Mouse (Mus musculus) adrenal gland, adult 18-20 months (tissue): ENCODE measurements around the gene Adamts2. TPM values are rescaled to one million over a fixed set of nuclear protein-coding genes. Genes with fewer than 3 reads are reported as not detected.

Source experiments
- DNase-seq, 2 experiments: peaks; one replicate each; pipeline ENCODE4 v3.0.0; 2021 to 2022; ENCODE audit warnings: low spot score in 2 of 2
- total RNA-seq, 2 experiments: library from RNA; stranded (reverse); gene quantifications; 1 replicate in 1 of 2; 2 replicates in 1 of 2; pipeline ENCODE4 v1.2.3; 2021

Adamts2 gene
- total RNA-seq, 2 experiments from 2014 or later, result 3.2 to 9.9 TPM

DNA sequence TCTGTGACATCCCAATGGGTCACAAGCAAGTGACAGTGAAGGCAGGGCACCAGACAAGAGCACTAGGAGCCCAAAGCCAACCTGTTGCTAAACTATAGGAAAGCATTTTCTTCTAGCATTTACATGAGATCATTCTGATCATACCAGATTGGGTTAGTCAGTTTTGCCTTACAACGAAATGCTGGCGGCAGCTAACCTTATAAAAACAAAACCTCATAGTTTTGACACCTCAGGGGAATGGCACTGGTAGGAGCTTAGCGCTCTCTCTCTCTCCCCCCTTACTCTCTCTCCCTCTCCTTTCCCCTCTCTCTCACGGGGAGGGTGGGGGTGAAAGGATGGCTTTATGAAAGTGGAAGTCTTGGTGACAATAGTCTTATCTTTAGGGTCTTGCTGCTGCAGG lies 123.7 kb downstream of the Adamts2 start:
- no peak for DNase-seq

DNA sequence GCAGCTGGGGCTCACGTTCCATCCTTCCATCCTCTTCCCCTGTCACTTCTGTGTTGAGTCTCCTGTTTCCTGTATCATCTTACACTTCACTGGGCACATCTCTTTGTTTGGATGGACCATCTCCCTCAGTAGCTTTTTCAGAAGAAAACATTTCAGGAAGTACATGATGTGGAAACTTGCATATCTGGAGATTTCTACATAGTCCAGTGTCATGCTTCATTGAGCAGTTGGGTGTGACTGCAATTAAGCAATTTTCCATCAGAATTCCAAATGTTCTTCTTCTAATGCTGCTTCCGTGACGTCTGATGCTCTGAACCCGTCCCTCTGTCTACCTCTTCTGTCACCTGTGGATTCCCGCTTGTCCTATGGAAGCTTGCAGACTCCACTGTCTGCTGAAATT lies 124.2 kb downstream of the Adamts2 start:
- DNase-seq, result no peak

DNA sequence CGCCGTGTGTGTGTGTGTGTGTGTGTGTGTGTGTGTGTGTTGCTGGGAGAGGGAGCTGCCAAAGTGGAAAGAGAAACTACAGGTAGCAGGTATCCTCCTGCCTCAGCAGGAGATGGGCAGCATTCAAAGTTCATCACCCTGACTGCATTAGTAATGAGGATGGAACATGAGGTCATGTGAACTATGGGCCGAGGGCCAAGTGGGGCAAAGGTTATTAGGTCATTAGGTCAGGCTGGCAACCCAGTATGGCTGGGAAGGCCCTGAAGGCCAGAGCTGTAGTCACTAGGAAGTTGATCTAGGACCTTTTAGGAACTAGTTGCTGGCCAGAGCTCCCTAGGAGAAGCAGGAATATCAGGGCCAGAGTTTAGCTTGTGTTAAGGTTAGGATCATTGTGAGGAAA lies 131.3 kb downstream of the Adamts2 start:
- DNase-seq, result no peak

DNA sequence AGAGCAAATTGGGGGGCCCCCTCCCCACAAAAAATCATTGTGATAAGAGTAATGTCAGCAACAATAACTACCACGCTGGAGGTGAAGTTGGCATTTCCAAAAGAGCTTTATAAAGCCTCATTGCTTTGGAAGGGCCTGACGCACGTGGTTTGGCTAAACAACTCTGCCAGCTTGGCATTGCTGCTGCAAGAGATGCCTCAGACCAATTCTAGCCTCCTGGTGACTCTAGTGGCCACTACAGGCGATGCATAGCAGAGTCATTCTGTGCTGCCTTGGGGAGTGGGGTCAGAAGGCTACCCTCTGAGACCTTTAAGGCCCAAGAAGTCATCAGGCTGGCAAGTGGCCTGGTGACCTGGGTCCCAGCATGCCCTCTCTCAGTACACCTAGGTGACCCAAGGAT lies 132.2 kb downstream of the Adamts2 start:
- no peak for DNase-seq

DNA sequence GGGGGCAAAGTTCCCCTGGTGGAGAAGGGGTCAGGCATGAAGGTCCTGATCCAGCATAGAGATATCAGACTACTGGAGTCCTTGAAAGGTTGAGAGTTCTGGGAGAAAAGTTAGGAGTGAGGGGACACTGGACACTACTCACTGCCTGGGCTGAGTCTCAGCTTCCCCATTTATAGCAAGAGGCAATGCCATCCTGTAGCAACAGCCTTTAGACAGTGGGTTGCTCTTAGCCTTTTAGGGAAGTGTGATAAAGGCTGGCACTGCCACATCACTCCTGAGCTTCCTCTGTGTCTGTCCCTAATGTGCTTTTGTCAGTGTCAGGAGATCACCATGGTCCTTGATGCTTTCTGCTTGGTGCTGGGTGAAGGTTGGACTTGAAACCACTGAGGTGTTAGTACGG lies 134.7 kb downstream of the Adamts2 start:
- DNase-seq, result no peak

DNA sequence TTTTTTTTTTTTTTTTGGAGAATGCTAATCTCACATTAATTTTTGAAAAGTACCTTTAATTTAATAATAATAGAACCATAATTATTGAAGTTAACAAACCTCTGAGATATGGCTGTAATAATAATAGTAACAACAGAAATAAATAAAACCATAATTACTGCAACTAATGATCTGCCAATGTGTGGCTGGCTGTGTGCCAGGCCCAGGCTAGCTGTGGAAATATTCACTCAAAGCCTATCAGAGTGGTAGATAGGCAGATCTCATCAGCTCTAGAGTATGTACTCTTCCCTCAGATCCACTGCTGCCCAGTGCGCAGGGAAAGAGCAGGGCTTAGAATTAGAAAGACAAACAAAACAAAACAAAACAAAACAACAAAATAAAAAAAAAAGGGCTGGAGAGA lies 136.6 kb downstream of the Adamts2 start:
- no peak for DNase-seq

DNA sequence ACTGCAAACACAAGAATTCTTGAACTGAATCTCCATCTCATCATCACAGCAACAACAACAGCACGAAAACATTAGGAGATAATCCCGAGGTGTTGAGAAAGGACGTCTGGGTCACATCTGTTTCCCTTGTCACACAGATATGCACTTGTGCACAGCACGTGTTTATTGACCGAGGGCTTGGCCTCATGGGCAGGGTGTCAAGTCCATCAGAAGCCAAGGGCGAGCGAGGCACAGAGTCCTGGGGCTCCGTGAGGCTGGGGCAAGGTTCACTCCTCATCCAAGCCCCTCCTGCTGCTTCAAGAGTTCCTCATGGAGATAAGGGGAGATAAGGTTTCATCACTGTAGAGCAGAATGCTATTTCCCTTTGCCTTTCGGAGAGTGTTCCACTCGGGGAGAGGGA lies 137.6 kb downstream of the Adamts2 start:
- DNase-seq, result no peak

DNA sequence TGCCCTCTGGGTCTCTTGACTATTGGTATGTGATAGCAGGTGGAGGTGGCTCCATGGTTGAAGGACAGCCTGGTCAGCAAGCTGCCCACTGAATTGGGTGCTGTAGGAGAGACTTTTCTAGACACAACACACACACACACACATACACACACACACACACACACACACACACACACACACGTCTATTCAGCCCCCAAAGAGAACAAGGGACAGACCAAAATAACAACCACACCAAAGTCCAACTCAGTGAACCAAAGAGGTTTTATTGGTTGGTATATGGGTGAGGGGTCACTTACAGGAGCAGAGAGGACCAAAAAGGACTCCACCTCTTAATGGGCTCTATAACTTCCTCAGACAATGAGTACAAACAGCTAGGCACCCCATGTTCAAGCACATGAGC lies 140.3 kb downstream of the Adamts2 start:
- DNase-seq, result no peak

DNA sequence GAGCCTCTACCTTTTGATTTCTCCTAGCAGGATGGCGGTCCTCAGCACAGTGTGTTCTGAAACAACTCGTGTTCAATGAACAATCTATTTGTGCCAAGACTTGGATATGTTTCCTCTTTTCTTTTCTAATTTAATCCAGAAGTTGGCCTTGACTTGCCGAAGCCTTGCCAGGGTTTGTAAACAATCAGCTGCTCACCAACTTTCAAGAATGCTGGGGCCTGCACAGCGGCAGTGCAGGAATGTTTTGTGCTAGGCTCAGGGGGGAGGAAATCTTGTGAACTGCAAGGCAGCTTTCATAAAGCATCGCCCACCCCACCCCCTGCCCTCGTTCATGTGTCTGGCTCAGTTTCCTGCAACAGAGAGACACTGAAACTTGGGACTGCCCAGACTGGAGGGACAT lies 143.1 kb downstream of the Adamts2 start:
- DNase-seq, result no peak

DNA sequence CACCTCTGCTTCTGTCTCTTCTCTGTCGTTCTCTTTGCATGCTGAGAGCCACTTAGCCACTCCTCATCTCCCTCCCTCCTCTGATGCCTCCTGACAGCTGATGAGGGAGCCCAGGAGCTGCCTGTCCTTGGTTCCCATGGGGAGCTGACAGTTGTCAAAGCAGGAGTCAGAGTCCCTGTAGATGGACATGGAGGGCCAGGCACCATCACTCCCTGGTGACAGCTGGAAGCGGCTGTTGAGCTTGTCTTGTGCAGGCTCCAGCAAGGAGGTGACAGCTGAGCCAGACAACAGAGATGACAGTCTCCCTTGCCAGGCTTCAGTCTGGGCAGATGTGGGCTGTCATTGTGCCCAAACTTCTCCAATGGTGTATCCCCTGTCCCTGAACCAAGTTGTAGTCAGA lies 144.6 kb downstream of the Adamts2 start:
- DNase-seq, result no peak

DNA sequence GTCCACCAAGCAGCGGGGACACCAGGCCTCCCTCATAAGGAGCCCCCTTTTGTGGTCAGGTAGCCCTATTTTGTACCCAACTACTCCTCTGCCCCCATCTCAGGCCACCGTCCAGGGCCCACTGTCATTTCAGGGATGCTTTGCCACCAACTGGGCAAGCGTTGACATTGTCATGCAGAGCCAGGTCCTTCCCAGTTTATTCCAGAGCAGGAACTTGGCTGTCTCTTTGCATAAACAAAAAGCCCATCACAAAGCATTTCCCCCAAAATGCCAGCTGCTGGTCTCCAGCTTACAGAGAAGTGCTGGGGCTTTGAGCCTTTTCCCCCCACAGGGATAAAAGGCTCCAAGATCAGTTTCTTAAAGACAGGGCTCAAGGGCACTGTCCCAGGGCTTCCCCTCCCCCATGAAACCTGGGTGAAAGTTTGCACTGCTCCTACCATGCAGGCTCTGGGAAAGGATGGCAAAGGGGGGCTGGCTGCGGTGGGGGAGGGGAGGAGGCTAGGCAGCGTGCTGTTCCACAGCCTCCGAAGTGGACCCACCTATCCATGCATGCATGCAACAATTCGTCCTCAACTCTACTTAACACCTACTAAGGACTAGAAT lies 149.2 kb downstream of the Adamts2 start:
- DNase-seq, result no peak

DNA sequence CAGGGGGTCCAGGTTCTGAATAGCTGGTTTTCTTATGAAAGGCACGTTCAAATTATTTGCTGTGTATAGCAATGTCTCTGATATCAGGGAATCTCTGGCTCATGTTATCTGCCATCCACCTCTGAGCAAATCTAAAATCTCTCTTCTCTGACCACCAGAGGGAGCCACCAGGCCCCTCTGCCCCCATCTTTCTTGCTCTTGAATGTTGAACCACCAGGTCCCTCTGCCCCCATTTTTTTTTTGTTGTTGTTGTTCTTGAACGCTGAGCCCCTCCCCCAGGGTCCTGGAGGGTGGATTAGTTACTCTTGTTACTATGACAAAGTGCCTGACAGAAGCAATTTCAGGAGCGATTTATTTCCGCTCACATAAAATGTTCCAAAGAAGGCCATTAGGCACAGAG lies 155.9 kb downstream of the Adamts2 start:
- DNase-seq, result no peak

DNA sequence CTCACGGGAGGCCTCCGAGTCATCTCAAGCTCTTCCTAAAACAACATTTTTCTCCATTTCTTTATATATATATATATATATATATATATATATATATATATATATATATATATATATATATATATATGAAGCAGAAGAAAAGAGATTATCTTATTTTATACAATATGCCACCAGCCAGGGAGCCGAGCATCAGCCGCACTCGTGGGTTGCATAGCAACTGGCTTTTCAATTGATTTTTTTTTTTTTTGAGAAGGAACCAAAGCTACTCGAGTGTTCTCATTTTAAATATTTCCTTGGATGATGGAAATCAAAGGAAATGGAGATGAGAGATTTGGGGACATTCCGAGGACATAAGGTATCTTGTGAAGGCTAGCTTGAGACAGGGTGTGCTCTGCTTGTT lies 164.6 kb downstream of the Adamts2 start:
- no peak for DNase-seq

DNA sequence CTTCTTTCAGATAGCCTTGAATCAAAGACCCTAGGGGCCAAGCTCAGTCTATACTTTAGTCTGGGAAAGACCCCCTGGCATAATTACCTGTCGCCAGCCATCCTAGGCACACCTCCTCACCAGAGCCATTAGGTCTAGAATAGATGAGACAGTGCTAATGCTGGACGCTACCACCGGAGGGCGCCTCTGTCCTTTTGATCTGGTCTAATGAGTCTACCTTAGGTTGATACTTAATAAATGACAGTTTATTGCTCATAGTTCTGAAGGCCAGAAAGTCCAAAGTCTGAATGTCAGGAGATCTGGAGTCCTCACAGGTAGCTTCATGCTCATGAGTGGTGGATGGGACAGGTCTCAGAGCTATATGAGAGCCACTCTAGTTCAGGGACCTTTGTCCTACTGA lies 165.2 kb downstream of the Adamts2 start:
- peak; percentile 38 to 54 for DNase-seq

DNA sequence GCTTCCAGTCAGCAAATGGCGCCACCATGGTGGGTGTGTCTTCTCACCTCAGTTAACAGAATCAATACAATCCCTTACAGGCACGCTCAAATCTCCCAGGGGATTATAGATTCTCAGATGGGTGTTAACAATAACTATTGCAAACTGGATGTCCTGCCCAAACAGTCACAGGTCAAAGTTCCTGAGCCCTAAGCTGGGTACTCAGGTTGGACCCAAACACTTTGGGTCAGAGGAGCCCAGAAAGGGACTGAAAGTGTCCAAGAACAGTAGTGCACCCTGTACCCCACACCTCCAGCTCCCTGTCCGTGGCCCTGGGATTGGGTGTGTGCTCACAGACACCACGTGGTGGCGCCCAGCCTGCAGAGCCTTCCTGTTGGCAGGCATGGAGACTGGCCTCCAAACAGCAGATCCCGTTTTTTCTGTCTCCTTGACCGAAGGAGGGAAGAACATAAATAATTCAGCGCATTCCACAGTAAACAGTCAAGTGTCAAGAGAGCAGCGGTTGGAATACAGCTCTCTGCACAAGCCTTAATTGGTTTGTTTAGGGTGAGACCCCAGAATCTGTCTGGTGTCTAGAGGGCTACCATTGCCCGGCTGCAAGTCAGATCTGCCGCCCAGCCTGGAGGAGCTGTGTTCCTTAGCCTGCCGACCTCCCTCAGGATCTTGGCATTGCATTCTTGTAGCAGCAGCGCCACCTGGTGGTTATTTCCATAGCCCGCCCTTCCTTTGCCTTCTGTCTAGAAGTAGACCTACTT lies 167.3 kb downstream of the Adamts2 start:
- peak; percentile 86 to 88 for DNase-seq

DNA sequence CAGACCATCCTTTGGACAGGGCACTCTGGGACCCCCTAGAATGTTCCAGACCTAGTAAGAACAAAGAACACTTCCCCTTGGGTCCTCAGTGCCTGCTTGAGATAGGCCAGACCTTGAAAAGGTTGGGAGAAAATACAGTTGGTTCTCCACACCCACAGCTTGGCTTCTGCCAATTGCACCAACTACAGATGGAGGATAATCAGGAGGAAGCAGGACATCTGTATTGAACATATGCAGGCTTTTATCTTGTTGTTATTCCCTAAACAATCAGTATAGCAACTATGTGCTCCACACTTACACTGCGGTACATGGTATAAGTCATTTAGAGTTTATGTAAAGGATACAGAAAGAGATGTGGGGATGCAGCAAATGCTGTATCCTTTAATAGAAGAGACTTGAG lies 169.1 kb downstream of the Adamts2 start:
- no peak for DNase-seq

DNA sequence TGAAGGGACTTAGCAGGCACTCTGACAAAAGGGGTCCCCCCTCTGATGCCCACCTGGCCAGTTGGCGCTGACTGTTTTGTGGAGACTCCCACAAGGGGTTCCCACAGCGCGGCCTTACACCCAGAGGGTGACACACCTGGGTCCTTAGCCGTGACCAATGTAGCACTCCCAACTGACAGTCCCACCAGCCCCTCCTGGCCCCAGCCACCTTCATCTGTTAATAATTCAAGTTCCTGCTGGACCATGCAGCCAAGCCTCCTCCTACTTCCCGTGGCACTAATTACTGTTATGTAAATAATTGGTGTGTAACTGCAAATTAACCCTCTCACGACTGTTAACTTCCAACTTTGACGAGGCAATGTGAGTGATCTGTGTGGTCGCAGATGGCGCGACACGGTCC lies 195.8 kb downstream of the Adamts2 start:
- DNase-seq, result no peak

DNA sequence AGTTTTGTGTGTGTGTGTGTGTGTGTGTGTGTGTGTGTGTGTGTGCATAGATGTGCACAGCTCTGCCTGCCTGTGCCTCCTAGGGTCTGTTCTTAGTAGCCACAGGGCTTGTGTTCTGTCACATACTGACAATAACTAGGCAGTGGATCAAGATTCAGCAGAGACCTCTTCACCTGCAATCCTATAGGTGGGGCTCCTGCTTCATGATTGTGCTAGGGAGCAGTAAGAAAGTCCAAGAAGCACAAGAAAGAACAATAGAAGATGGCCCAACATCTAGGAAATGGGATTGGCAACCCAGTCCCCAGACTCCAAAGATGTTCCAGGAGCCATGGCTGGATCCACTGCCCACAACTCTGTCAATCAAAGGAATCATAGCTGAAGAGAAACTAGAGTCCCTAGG lies 197.0 kb downstream of the Adamts2 start:
- no peak for DNase-seq

DNA sequence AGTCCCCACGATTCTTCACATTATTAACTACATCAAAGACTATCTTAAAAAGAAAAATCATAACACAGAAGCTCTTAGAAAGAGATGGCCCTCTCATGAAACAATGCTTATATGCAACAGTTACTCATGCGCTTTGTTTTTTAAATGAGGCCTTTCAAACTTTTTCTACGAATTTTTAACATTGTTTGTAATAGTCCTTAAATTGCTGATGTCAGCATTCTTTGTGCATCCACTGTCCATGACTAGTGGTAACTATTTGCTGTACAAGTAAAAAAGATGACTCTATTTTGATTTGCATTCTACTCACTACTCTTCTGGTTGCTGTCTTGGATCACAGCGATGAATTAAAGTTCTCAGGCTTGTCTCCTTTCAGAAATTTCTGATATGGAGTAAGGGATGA lies 212.3 kb downstream of the Adamts2 start:
- DNase-seq, result no peak

DNA sequence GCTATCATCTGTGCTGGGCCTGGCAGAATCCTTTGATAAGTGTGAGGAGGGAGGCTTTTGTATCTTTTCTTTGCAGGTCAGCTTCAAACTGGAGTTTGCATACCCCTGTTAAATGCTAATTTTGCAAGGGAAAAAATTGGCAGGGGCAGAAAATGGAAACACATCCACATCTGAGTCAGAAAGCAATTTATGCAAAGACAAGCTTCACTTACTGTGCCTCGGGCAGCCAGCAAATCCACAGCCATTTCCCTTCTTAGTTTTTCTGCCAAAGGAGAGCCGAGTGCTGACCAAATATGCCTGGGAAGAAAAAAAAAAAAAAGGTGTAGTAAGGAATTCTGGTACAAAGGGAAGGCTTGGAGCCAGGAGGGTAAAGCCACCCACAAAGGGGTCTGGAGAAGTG lies 224.3 kb downstream of the Adamts2 start:
- DNase-seq, result no peak

DNA sequence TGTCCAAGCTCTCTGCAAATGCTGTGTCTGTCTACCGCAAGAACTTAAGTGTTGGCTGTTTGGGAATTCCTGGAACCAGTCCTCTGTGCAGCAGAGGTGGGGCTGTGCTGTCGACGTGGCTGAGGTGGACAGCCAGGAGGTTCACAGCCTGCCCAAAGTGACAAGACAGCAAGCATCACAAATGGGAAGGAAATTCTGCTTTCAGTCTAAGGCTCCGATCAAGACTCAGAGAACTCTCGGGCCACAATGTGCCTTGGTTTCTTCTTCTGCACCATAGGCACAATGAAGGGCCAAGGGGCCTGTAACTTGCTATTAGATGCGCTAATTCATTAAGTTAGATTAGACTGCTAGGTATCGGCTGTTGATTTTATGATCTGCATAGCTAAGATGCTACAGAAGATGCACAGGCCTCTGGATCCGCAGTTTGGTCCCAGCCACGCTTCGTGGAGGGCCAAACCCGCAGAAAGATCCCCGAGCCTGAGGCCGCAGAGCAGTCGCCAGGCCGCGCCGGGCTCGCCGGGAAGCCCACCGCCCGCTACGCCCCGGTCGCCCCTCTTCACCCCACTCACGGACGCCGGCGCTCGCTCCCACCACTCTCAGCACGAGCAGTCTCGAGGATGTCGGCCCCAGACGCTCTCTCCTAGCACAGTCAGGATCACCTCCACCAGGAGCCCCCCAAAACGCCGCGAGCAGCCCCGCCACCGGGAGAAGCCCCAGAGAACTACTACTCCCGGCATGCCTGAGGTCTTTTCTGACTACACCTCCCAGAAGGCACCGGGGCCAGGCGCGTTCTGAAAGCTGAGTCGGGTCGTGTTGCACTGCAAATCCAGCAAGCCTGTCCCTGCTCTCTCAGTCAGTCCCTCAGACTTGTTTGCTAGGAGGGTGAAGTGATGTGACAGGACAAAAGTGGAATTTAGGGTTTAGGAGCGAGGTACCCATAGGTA lies 225.4 kb downstream of the Adamts2 start, which contains the start of gene Zfp354c:
TSS of gene Zfp354c (minus strand) at position 715 of the 944 bp plus-strand sequence.
- peak; percentile 77 to 79 for DNase-seq

DNA sequence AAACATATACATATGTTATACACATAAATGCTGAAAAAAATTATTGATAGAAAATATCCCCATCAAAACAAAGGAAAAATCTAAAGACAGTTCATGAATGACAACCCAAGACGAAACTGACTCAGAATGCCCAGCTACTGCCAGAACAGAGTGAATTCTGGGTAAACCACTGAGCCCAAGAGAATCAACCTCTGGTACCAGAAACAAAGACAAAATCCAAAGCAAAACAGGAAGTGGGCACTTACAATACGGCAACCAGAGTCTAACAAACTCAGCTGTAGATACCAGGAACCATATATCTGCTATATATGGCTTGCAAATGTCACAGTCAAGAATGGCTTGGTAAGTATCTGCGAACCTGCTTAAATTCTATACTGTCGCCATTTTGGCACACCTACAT lies 233.8 kb downstream of the Adamts2 start:
- no peak for DNase-seq
